8 mouse cellular contexts compared by ENCODE assay signal in the genomic region with DNA sequence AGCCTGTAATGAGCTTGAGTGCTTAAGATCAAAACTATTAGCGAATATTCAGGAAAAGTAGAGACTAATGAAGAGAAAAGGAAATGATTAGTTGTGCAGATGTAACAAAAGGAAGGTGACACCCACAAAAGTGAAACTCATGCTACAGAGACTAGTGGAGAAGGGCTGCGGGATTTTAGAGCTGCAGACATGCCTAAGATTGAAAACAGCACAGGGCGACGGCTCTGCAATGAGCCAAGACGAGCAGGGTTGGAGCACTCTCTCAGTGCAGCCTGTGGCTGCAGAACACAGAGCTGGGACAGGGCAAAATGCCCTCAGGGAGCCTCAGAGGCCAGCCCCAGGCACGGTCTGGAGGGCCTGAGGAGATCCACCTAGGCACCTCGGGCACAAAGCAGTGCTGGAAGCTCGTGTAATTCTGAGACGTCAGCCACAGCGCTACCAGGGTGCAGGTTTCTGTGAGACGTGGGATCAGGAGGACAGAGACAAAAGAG. TPM values are rescaled to one million over a fixed set of nuclear protein-coding genes. Genes with fewer than 3 reads are reported as not detected.
DNase-seq lines count a peak whose midpoint lies in the region; ATAC-seq lines count a peak whose summit lies in the region.

No protein-coding gene starts in this region.

- peak overlapping the region; percentile 94 for H3K27ac ChIP-seq in forebrain, embryonic 13.5 days
- H3K27ac ChIP-seq in hindbrain, embryonic 12.5 days = peak overlapping the region; percentile 93
- peak overlapping the region; percentile 92 for H3K27ac ChIP-seq in midbrain, embryonic 10.5 days (replicated peaks)

- WGBS in forebrain, embryonic 13.5 days = 2% methylated on average over 11 of the region's 11 CpGs
- WGBS in hindbrain, embryonic 12.5 days = 11% methylated on average over 11 of the region's 11 CpGs
- 17% methylated on average over 11 of the region's 11 CpGs for WGBS in midbrain, embryonic 10.5 days

- H3K27me3 ChIP-seq in forebrain, embryonic 13.5 days = no peaks in the 10 kb centered on the region
- no peaks in the 10 kb centered on the region for H3K27me3 ChIP-seq in hindbrain, embryonic 12.5 days
- H3K27me3 ChIP-seq in midbrain, embryonic 10.5 days (ENCODE audit: low read depth, poor library complexity, severe bottlenecking) = peaks cover 6% of the 10 kb centered on the region; the same call in 1 of the 2 replicates

- H3K9ac ChIP-seq in forebrain, embryonic 13.5 days = peak overlapping the region; percentile 64
- H3K9ac ChIP-seq in hindbrain, embryonic 12.5 days = peak overlapping the region; percentile 58; the same call in 1 of the 2 replicates

- H3K4me2 ChIP-seq in forebrain, embryonic 13.5 days = peak overlapping the region; percentile 52
- H3K4me2 ChIP-seq in hindbrain, embryonic 12.5 days (replicated peaks) = peak overlapping the region; percentile 41

- DNase-seq in gastrocnemius, adult 18-20 months (ENCODE audit: low spot score) = peak; percentile 15
- DNase-seq in gastrocnemius, adult 8-10 months (ENCODE audit: low spot score in 2 of 2) = no peak
- peak; percentile 53 for DNase-seq in adrenal gland, postnatal 14 days
- DNase-seq in midbrain, embryonic 10.5 days (ENCODE audit: low spot score) = peak; percentile 42
- no peak for DNase-seq in left cerebral cortex, postnatal 10 days (ENCODE audit: extremely low spot score in 1 of 2, low spot score in 2 of 2)
- no peak for DNase-seq in T-cell, adult 2 months (ENCODE audit: low spot score)

- H3K4me1 ChIP-seq in forebrain, embryonic 13.5 days = peaks cover 59% of the 10 kb centered on the region
- peaks cover 54% of the 10 kb centered on the region for H3K4me1 ChIP-seq in hindbrain, embryonic 12.5 days
- peaks cover 73% of the 10 kb centered on the region for H3K4me1 ChIP-seq in midbrain, embryonic 10.5 days

- peak overlapping the region; percentile 16; the same call in 1 of the 2 replicates for H3K4me3 ChIP-seq in forebrain, embryonic 13.5 days
- no peak overlapping the region for H3K4me3 ChIP-seq in hindbrain, embryonic 12.5 days
- peak overlapping the region; percentile 32 for H3K4me3 ChIP-seq in midbrain, embryonic 10.5 days

- no peaks in the 10 kb centered on the region for H3K36me3 ChIP-seq in forebrain, embryonic 13.5 days (ENCODE audit: poor library complexity, severe bottlenecking)
- no peaks in the 10 kb centered on the region for H3K36me3 ChIP-seq in hindbrain, embryonic 12.5 days
- H3K36me3 ChIP-seq in midbrain, embryonic 10.5 days = no peaks in the 10 kb centered on the region; the same call in 1 of the 2 replicates

- no peaks in the 10 kb centered on the region for H3K9me3 ChIP-seq in forebrain, embryonic 13.5 days (replicated peaks)
- no peaks in the 10 kb centered on the region for H3K9me3 ChIP-seq in hindbrain, embryonic 12.5 days (replicated peaks)
- no peaks in the 10 kb centered on the region for H3K9me3 ChIP-seq in midbrain, embryonic 10.5 days (replicated peaks)

- peak; percentile 69 for ATAC-seq in forebrain, embryonic 13.5 days
- ATAC-seq in hindbrain, embryonic 12.5 days (ENCODE audit: low FRiP score) = peak; percentile 47

- intact Hi-C loops in left cerebral cortex, postnatal 10 days (cut with DNase I) = no loop called here

RNA-seq across cellular contexts. Expression of gene Cep41, which starts 18.2 kb away (rescaled TPM):
- total RNA-seq in gastrocnemius, adult 18-20 months (2021) = under 1 TPM; 0.78 to 0.80 TPM
- under 1 TPM; 0.12 to 0.83 (median 0.41) TPM for total RNA-seq in gastrocnemius, adult 8-10 months (2022)
- 6.8 and 8.2 TPM in 2 replicates for total RNA-seq in adrenal gland, postnatal 14 days (2021)
- 19.5 and 19.6 TPM in 2 replicates for polyA plus RNA-seq in forebrain, embryonic 13.5 days (2015; fragmentation: Nextera tagmentation; extraction: Ambion mirVana)
- polyA plus RNA-seq in hindbrain, embryonic 12.5 days (2016; fragmentation: Nextera tagmentation; extraction: Ambion mirVana) = 20.5 and 21.9 TPM in 2 replicates
- 19.8 and 24.0 TPM in 2 replicates for polyA plus RNA-seq in midbrain, embryonic 10.5 days (2016; fragmentation: Nextera tagmentation; extraction: Ambion mirVana)
- 1 to 10 TPM; 7.1 to 7.8 TPM for total RNA-seq in left cerebral cortex, postnatal 10 days (2021)

RNA-seq across cellular contexts. Expression of gene Cpa1, which starts 36.3 kb away (rescaled TPM):
- not detected for total RNA-seq in gastrocnemius, adult 18-20 months (2021)
- not detected for total RNA-seq in gastrocnemius, adult 8-10 months (2022)
- 0.30 TPM in 1 of 2 replicates, not detected in the other for total RNA-seq in adrenal gland, postnatal 14 days (2021)
- polyA plus RNA-seq in forebrain, embryonic 13.5 days (2015; fragmentation: Nextera tagmentation; extraction: Ambion mirVana) = 0.96 and 1.3 TPM in 2 replicates
- 0.30 and 0.34 TPM in 2 replicates for polyA plus RNA-seq in hindbrain, embryonic 12.5 days (2016; fragmentation: Nextera tagmentation; extraction: Ambion mirVana)
- 0.19 TPM in 1 of 2 replicates, not detected in the other for polyA plus RNA-seq in midbrain, embryonic 10.5 days (2016; fragmentation: Nextera tagmentation; extraction: Ambion mirVana)
- not detected for total RNA-seq in left cerebral cortex, postnatal 10 days (2021)

RNA-seq across cellular contexts. Expression of gene Mest, which starts 48.0 kb away (rescaled TPM):
- 1 to 10 TPM; 1.8 to 3.2 TPM for total RNA-seq in gastrocnemius, adult 18-20 months (2021)
- total RNA-seq in gastrocnemius, adult 8-10 months (2022) = 1 to 10 TPM; 1.2 to 2.9 (median 1.5) TPM
- 73.3 and 85.6 TPM in 2 replicates for total RNA-seq in adrenal gland, postnatal 14 days (2021)
- polyA plus RNA-seq in forebrain, embryonic 13.5 days (2015; fragmentation: Nextera tagmentation; extraction: Ambion mirVana) = 443 and 547 TPM in 2 replicates
- polyA plus RNA-seq in hindbrain, embryonic 12.5 days (2016; fragmentation: Nextera tagmentation; extraction: Ambion mirVana) = 763 and 927 TPM in 2 replicates
- 1,366 and 1,939 TPM in 2 replicates for polyA plus RNA-seq in midbrain, embryonic 10.5 days (2016; fragmentation: Nextera tagmentation; extraction: Ambion mirVana)
- total RNA-seq in left cerebral cortex, postnatal 10 days (2021) = 100 to 1,000 TPM; 102 to 105 TPM

Comparison
In these comparisons a context has a peak if more than half of its experiments do, and no peak if none do; other contexts are left out.
1. DNase-seq: peak in gastrocnemius, adult 18-20 months (single experiment), adrenal gland, postnatal 14 days (single experiment) and midbrain, embryonic 10.5 days (single experiment); none in gastrocnemius, adult 8-10 months (0 of 2), left cerebral cortex, postnatal 10 days (0 of 2) and T-cell, adult 2 months (single experiment).
2. RNA of gene Mest, which starts 48.0 kb away (total RNA-seq): 102 to 105 TPM in left cerebral cortex, postnatal 10 days and 73.3 to 85.6 TPM in adrenal gland, postnatal 14 days; 1.8 to 3.2 TPM in gastrocnemius, adult 18-20 months and 1.2 to 2.9 TPM in gastrocnemius, adult 8-10 months; every median in the first group is over 10 times any median in the second.
3. Peak in every context shown above with its lines, with median percentiles within 50 percentile points of each other: H3K27ac ChIP-seq.